Mouse (Mus musculus) cerebellum, adult 2 months (tissue): ENCODE measurements around the gene Kcnf1.

Experiments used
- CTCF ChIP-seq: fragments of 200-500 bp; IDR thresholded peaks from 2 replicates; pipeline ENCODE4 v1.5.1; 2011; ENCODE audit warnings: low read depth, mild to moderate bottlenecking, control low read depth, low read length, moderate library complexity, borderline replicate concordance; ENCODE audit not compliant: insufficient read depth
- POLR2A ChIP-seq: fragments of 200-500 bp; IDR thresholded peaks from 2 replicates; pipeline ENCODE4 v1.6.1; 2011; ENCODE audit warnings: low read length, control low read depth, borderline replicate concordance; ENCODE audit not compliant: insufficient read depth

DNA sequence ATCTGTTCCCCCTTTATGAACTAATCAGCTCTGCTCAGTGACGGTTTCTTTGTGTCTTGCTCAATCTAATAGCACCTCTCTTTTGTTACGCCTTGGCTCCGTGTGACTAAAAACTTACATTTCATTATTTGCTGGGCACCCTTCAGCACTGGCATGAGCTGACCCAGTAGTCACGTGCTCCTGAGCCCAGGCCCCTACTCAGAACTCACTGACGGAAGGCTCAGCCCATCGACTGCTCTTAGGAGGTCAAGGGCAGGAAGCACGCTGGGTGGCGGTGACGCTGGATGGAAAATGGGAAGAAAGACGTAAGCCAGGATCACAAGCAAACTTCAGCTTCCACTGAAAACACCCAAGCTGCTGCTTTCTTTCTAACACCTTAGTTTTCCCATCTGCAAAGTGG lies 7.1 kb upstream of the Kcnf1 start:
- TF ChIP-seq CTCF (no peak), POLR2A (no peak)
